Mouse (Mus musculus) spleen, postnatal 36 days (tissue): ENCODE measurements around the gene Fam173a.
"Not testable (repeated sequence)": the region's sequence is repeated elsewhere in the genome, so short reads cannot be mapped to it uniquely, and the experiment has no call there.

Experiments used
- DNase-seq, 2 experiments: peaks; one replicate each; pipeline ENCODE4 v3.0.0; 2022; ENCODE audit warnings: low spot score in 2 of 2, mixed read lengths in 1 of 2

Gene Fam173a

DNA sequence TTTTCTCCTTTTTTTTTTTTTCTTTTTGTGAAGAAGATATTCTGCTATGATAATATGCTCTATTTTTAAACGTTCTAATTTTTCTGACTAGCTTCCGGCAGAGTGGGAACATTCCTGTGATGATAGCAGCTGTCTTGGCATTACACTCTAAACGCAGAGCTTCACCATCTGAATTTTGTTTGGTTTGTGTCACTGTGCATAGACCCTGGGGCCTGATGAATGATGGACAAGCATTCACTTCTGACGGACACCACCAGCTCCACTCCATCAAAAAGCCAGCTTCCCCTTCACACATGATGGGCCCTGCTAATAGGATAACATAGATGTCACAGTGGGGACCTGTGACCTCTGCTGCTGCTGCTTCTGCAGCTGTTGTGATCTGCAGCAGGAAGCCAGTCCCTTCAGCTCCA lies 31.1 kb downstream of the Fam173a start:
- no peak for DNase-seq

- DNase-seq, result no peak
Observed at GRCm38 (mm10) chr17:25760148-25760547, 32.6 kb downstream of the Fam173a start.

- no peak for DNase-seq
Observed at GRCm38 (mm10) chr17:25757691-25758090, 35.0 kb downstream of the Fam173a start.

GRCm38 (mm10) chr17:25756378-25757242 lies 36.1 kb downstream of the Fam173a start:
- no peak for DNase-seq

DNA sequence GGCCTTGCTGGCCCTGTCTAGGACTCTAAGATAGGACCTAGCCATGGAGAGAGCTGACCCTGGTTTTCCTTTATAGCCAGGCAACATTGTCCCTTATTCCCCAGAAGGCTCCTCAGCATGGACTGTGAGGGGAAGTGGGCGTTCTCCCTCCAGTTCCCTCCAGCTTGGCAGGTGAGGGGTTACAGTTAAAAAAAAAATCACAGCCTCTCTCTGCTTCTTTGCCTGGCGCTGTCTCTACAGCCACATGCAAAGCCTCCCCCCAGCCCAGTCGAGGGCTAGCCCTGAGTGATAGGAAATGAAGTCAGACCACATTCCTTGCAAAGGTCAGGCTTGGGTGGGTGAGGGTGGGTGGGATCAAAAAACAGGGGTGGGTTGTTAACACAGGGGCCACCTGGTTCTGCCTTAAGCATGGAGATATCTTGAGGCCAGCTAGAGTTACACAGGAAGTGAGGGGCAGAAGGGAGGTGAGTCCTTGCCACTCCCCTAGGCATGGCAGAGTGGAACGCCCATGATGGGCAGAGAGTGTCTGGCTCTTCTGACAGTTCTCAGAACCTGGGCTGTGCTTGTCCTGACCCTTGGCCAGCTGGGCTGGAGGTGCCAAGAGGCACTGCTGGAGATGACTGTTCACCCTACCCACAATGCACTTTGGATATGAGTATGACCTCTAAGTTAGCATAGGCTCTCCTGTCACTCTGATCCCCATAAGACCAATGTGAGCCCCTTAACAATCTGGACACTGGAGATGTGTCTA lies 36.9 kb downstream of the Fam173a start:
- DNase-seq, result no peak

DNA sequence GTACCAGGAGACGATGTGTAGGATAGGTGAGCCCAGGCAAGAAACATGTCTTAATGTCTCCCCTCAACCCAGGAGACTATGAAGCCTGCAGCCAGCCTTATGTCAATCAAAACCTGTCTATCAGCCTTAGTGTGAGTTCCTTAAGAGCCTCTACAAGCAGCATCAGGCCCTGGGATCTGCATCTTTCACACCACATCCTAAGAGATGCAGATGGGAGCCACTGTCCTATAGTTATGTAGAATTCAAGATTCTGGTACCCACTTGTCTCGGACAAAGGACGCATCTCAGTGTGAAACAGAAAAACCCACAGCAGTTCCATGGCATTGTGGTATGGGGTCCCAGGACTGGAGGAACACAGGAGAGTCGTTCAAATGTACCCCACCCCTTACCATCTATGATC lies 37.6 kb downstream of the Fam173a start:
- DNase-seq, result no peak

- no peak for DNase-seq
Observed at GRCm38 (mm10) chr17:25754241-25754640, 38.5 kb downstream of the Fam173a start, which contains the start of gene Msln. Gene Msln, minus strand, starts transcription at chr17:25754378.

DNA sequence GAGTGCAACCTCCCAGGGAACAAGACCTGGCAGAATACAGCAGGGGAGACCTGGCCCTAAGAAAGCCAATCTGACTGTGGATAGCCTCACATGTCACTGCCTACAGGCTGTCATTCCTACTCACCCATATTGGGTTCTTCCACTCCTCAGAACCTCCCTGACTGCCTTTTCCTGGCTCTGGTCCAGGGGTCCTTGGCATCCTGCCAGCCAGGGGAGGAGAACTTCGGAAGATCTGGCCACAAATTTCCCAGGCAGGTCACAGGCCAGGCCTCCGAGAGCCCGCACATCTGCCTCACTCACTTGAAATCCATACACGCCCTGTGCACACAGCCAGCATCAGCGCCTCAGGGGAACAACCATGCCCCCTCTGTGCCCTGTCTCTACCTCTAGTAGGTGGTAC lies 41.3 kb downstream of the Fam173a start:
- no peak for DNase-seq

GRCm38 (mm10) chr17:25749314-25749713 lies 43.4 kb downstream of the Fam173a start:
- DNase-seq, result no peak

GRCm38 (mm10) chr17:25748238-25748637 lies 44.5 kb downstream of the Fam173a start:
- DNase-seq, result no peak

GRCm38 (mm10) chr17:25744311-25744710 lies 48.4 kb downstream of the Fam173a start:
- DNase-seq, result no peak

- DNase-seq, result no peak
Observed at GRCm38 (mm10) chr17:25743831-25744230, 48.9 kb downstream of the Fam173a start.

DNA sequence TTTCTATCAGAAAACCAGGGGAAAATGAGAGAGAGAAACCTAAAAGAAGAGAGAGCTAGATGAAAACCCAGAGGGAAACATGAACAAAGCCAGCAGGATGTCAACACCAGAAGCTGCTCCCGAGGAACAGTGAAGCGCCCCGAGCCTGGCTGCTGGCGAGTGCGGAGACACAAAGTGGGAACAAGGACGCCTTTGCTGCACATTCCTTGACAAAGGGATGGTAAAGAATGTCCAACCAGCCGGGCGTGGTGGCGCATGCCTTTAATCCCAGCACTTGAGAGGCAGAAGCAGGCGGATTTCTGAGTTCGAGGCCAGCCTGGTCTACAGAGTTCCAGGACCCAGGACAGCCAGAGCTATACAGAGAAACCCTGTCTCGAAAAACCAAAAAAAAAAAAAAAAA lies 51.2 kb downstream of the Fam173a start:
- not testable (repeated sequence) for DNase-seq
